Mouse (Mus musculus): ENCODE data around the gene Tor1b. TPM values are rescaled to one million over a fixed set of nuclear protein-coding genes. Genes with fewer than 3 reads are reported as not detected.
"Not testable (repeated sequence)": the region's sequence is repeated elsewhere in the genome, so short reads cannot be mapped to it uniquely, and the experiment has no call there.

Tor1b gene
- total RNA-seq, 2 experiments from 2014 or later, result 33.3 to 35.2 TPM

DNA sequence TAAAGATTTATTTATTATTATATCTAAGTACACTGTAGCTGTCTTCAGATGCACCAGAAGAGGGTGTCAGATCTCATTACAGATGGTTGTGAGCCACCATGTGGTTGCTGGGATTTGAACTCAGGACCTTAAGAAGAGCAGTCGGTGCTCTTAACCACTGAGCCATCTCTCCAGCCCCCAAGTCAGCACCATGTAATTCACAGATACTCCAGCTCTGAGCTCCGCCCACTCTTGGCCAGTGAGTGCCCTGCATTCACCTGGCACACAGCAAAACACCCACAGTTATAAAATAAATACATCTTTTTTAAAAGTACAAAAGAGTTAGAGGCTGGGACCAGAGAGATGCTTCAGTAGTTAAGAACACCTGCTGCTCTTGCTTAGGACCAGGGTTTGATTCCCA lies 21.9 kb upstream of the Tor1b start:
- not testable (repeated sequence) for DNase-seq (ENCODE audit: low spot score in 2 of 2)

DNA sequence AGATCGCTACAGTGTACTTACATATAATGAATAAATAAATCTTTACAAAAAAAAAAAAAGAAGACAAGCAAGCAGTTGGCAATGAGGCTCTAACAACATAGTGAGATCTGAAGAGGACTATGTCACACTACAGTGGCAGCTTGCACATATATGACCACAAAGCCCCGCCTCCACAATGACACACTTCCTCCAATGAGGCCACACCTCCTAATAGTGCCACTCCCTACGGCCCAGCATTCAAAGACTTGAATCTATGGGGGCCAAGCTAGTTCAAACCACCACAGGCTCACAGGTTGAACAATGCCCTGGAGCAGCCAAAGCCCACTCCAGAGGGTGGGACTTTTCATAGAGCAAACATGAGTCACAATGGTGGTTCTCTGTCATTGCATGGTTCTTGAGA lies 20.8 kb upstream of the Tor1b start:
- DNase-seq (ENCODE audit: low spot score in 2 of 2), result no peak

DNA sequence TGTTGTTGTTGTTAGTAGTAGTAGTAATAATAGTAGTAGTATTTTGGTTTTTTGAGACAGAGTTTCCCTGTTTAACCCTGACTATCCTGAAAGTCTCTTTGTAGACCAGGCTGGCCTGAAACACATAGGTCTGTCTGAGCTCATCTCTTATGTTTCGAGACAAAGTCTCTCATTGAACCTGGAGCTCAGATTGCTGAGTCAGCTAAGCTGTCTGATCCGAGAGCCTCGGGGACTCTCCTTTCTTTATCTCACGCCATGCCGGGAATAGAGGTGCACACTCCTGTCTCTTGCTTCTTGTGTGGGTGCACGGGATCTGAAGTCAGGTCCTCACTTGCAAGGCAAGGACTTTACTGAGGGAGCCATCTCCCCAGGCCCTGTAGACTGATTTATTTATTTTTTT lies 19.7 kb upstream of the Tor1b start:
- no peak for DNase-seq (ENCODE audit: low spot score in 2 of 2)

DNA sequence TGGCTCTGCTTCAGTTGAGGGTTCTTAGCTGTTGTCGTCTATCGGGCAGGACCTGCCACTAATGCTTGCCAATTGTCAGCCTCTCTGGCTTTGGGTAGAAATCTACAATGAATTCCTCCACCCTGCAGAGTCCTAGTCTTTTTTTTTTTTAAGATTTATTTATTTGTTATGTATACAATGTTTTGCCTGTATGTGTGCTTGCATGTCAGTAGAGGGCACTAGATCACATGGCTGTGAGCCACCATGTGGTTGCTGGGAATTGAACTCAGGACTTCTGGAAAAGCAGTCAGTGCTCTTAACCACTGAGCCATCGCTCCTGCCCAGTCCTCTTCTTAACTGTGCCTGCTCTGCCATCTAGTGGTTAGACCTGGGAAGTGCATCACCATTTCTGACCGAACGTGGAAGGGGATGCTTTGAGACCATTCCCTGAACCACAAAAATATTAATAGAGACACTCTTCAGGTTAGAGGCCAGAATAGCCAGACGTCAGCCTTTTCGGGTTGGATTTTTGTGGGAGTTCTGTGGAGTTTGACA lies 18.8 kb upstream of the Tor1b start:
- DNase-seq (ENCODE audit: low spot score in 2 of 2), result peak; percentile 83 to 87

DNA sequence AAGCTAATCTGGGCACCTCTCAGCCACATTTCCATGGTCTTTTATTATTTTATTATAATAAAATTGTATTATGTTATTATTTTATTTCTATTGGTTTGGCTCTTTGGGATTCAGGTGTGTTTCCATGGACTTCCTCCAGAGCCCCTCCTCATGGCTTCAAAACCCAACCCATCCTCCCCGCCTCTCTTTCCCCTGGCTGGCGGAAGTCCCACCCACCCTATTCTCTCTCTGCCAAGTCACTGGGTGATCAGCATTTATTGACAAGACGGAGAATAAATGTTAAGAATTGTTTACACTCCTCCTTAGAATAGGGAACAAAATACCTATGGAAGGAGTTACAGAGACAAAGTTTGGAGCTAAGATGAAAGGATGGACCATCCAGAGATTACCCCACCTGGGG lies 16.0 kb upstream of the Tor1b start:
- DNase-seq (ENCODE audit: low spot score in 2 of 2), result no peak

DNA sequence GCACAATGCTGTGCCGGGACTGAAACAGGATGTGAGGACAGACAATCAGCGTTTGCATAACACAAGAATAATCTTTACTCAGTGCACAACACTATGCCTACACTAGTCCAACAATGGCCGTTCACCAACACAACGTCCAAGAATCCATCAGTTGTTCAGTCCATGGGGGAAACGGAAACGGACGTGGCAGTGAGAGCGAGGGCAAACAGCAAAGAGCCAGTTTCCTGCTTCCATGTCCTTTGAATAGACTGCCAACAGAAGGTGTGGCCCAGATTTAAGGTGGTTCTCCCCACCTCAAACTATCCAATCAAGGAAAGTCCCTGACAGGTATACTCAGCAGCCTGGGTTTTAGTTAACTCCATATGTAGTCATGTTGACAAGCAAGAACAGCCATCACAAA lies 15.0 kb upstream of the Tor1b start:
- DNase-seq (ENCODE audit: low spot score in 2 of 2), result no peak

DNA sequence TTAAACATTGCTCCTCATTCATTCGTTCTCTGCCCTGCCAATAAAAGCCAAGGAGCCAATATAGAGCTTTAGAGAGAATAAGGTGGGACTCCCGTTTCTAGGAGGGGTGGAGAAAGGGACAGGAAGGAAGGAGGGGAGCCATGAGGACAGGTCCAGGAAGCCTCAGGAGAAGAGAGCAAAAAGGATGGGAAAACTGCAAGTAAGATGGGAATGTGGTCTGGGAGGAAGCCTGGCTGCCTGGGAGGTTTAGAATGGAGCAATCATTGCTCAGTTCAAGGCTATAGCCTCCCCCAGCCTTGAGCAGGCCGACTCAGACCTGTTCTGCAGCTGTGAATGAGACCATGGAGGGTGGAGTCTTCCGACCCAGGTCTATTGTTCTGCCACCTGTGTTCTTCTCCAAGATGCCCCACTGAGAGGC lies 14.2 kb upstream of the Tor1b start:
- no peak for DNase-seq (ENCODE audit: low spot score in 2 of 2)

DNA sequence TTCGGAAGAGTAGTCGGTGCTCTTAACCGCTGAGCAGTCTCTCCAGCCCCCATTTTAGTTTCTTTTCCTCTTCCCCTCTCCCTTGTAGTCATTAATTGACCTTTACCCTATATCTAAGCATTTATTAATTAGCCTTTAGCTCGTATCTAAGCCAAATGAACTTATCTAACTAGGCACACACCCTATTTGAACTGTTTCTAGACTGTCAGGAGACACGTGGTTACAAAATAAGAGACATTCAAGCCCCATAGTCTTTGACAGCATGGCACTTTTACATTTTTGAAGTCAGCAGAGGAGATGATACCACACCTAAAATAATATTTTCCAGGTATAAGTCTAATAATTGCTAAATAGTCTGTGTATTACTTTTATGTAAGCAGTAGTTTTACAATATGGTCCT lies 11.2 kb upstream of the Tor1b start:
- no peak for DNase-seq (ENCODE audit: low spot score in 2 of 2)

DNA sequence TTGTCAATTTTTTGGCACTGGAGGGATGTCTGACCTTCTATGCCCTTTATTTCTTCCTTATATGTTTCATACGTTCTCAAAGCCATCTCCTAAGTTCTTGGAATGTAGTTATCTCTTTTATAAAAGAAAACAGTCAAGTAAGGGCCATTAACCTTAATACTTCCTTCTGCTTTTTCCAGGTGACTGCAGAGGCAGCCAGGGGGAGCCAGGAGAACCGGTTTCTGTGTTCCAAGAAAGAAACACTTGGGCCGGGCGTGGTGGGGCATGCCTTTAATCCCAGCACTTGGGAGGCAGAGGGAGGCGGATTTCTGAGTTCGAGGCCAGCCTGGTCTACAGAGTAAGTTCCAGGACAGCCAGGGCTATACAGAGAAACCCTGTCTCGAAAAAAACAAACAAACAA lies 10.6 kb upstream of the Tor1b start:
- not testable (repeated sequence) for DNase-seq (ENCODE audit: low spot score in 2 of 2)

DNA sequence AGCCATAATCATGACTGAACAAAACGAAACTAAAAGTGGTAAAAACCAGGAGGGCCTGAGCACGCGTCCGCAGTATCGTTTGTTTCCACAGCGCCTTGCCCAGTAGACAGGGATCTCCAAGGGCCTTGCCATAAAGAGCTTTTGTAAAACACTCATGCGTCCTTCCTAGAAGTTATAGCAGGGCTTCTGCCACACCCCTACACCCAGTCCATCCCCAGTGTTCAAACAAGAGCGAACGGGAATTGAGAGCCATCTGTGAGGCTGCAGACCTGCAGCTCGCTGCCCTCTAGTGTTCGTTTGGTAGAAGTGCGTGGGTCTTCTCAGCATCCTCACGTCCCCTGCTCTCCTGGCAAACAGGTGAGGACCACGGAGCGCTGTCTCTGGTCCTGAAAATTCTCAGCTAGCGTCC lies 10.2 kb upstream of the Tor1b start:
- peak; percentile 47 to 68 for DNase-seq (ENCODE audit: low spot score in 2 of 2)

DNA sequence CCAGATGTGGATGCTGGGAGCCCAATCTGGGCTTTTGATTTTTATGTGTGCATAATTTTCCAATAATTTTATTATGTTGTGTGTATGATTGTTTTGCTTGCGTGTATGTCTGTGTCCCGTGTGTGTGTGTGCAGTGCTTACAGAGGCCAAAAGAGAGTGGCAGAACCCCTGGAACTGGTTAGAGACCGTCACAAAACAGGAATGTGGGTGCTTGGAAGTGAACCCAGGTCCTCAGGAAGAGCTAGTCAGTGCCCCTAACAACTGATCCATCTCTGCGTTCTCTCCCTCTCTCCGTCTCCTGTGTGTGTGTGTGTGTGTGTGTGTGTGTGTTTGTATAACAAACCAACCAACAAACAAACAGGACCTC lies 319 bp upstream of the Tor1b start:
- no peak for DNase-seq (ENCODE audit: low spot score in 2 of 2)

DNA sequence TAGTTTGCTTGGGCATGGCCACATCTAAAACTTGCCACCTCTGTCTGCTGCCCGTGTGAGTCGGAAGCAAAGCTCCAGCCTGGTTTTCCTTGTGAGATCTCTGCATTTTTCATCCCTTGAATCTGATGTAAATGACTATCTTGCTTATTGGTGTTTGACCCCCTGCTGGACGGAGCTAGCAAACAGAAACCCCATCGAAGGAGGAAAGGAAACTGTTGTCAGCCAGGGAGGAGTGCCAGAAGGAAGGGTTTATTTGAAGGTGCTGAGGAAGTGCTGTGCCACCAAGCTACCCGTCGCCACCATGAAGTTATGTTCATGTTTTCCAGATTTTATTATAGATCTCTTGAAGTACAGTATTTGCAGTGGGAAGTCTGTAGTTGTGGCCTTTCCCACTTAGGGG lies 2.0 kb downstream of the Tor1b start:
- no peak for DNase-seq (ENCODE audit: low spot score in 2 of 2)

DNA sequence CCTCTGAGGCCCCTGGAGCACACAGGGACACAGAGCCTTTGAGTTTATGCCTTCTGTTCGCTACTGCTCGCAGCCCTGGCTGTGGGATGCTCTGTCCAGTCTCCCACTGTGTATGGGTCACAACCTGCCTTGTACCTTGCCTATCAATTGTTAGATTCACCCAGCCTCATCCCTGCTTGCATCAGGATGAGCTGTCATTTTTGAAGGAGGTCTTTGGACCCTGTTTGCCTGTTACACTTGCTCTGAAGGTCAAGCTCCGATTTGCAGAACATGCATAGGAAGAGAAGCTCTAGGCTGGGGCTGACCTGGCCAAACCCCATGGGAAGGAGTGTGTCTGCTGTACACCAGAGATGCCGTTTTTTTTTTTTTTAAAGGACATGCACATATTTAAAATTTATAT lies 4.8 kb downstream of the Tor1b start:
- DNase-seq (ENCODE audit: low spot score in 2 of 2), result no peak

DNA sequence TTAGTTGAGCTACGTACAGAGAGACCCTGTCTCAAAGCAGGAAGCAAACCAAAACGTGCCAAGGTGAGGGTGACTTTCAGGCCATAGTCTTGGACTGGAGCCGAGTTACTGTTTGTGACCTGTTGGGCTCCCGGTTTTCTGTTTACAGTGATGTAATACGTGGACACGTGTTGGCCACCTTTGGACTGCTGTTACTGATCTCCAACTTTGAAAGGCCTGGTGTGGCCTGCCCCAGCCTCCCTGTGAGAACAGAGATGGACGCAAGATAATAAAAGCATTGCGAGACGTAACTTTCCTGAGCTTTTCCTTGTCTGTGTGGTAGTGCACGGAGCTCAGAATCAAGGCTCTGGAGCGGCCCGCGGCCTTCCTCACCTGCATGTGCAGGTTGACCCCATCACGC lies 6.0 kb downstream of the Tor1b start:
- DNase-seq (ENCODE audit: low spot score in 2 of 2), result no peak

DNA sequence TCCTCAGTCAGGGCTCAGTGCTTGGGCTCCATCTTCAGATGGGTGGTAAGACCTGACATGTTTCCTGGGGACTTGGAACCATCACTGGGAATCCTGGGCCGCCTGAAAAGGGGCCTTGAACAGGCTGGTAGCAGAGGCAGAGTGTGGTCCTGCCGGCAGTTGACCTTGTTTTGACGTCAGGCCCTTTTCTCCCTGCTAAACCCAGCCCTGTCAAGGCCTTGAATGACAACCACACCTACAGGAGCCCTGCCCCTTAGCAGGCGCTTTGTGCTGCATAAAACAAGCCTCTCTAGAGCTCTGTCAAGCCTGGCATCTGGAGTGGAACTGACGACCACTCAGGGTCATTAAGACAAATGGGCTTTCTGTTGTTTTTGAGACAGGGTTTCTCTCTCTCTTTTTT lies 7.1 kb downstream of the Tor1b start:
- no peak for DNase-seq (ENCODE audit: low spot score in 2 of 2)

DNA sequence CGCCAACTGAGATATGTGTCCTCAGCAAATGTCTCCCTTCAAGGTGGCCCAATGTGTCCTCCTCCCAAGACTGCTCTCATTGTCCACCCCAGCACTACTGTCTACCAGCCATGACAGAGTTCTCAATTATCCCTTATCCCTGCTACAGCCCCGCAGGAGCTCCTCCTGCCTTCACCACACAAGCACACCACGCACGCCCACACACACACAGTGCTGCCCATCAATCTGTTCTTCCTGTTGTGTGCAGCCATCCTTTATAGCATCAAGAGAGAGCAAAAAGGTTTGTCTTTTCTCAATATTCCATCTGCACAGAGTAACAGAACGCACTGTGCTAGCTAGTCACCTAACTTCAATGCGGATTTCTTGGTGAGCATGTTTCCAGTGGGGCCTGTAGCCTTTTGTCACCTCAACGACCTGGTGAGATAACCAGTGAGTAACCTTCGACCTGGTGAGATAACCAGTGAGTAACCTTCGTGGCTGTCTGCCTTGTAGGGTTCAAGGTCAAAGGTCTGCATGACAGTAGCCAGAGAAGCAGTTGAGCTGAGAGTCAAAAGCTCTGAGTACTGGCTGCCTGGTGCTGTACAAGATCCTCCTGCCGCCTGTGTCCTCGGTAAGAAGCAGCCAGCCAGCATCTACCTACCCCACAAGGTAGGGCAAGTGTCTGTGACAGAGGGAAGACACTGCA lies 10.0 kb downstream of the Tor1b start:
- DNase-seq (ENCODE audit: low spot score in 2 of 2), result no peak

DNA sequence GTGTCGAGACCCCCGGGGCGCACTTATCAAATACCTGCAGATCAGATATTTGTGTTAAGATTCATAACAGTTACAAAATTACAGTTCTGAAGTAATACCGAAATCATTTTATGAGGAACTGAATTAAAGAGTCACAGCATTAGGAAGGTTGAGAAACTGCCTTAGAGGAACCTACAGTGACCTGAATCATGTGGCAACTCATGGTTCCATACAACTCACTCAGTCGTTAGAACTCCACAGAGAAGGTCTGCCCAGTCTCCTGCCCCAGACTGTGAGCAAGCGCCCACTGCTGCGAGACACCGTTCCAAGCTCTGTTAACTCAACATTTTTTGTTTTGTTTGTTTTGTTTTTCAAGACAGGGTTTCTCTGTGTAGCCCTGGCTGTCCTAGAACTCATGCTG lies 12.9 kb downstream of the Tor1b start:
- no peak for DNase-seq (ENCODE audit: low spot score in 2 of 2)

DNA sequence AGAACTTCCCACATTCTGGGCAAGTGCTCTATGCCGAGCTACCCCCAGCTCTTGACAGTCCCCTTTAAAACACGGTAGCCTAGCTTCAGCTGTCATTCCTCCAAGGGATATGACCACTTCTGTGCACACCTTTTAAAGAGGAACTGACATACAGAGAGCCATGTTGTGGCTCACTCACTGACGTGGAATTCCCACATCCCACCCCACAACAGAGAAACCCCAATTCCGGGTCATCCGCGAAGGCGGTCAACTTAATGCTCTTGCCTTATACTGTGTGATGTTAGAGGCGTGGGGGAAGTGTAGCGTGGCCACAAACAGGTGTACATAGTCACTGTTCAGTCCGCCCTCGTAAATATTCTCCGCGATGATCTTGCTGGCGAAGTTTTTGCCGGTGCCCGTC lies 14.1 kb downstream of the Tor1b start:
- no peak for DNase-seq (ENCODE audit: low spot score in 2 of 2)

DNA sequence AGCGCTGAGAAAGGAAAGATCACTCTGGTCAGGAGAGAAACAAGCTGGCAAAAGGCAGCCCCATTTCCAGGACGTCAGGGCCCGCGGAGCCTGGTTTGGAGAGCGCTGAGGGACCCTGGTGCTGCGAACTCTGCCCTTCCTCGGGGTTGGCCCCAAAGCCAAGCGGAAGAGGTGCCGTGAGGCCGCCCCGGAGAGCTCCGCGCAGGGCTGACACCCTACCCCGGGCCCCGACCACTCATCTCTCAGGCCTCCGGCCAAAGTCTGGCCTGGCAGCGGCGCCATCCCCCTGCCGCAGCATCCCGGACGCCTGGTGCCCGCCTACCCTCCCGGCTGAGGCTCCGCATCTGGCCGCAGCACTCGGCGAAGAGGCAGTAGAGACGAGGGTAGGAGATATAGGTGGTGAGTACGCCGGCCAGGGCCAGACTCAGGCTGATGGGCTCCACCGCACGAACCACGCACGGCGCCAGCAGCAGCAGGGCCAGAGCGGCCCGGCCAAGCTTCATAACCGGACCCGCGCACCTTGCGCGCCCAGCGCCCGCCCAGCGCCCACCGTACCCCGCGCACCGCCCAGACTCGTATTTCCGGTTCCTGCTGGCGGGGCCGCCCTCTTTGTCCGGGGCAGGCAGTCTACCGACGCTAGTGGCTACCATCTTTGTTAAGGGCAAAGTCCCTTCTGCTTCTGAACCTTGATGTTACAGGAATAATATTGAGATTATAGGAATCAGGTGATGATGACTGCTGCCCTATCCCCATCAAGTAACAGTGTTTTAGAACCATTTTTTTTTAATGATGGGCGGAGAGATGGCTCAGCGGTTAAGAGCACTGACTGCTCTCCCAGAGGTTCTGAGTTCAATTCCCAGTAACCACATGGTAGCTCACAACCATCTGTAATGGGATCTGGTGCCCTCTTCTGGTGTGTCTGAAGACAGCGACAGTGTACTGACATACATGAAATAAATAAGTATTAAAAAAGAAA lies 14.9 kb downstream of the Tor1b start, which contains the start of gene Tor1a:
Gene Tor1a (minus strand): TSS at position 582 of the 976 bp plus-strand sequence.
- peak; percentile 88 to 94 for DNase-seq (ENCODE audit: low spot score in 2 of 2)

DNA sequence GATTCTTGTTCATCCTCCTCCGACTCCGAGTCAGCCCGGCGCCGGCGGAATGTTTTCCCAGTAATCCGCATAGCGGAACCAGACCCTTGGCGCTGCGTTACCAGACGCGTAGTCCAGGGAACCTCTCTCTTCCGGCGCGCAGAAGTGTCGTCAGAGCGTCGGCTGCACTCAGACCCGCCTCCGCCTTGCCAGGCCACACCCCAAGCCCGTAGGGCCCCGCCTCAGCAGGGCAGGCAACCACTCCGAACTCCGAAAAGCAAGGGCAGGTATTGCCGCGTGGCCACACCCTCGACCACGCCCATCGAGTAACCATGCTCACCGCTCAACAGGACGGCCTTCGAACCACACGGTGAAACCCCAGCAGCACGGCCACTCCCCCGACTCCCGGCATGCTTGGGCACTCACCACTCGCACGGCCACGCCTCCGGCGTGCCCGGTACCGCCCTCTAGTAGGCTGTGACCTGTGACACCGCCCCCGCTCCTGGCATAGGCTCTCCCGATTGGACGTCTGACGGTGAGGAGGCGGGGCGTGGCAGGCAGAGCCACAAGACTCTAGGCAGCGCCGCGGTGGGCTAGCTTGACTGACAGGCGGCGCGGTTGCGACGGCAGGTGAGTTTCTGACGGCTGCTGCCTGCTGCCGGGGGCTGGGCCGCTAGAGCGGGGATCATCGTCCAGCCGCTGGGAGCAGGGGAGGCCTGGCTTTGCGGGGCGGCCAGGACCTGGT lies 29.2 kb downstream of the Tor1b start, which contains the start of the genes BC005624 and Usp20:
Gene BC005624 (minus strand): TSS at position 412 of the 724 bp plus-strand sequence.
Gene Usp20 (plus strand): TSS at position 490 of the 724 bp plus-strand sequence.
- peak; percentile 98 to 99 for DNase-seq (ENCODE audit: low spot score in 2 of 2)

DNA sequence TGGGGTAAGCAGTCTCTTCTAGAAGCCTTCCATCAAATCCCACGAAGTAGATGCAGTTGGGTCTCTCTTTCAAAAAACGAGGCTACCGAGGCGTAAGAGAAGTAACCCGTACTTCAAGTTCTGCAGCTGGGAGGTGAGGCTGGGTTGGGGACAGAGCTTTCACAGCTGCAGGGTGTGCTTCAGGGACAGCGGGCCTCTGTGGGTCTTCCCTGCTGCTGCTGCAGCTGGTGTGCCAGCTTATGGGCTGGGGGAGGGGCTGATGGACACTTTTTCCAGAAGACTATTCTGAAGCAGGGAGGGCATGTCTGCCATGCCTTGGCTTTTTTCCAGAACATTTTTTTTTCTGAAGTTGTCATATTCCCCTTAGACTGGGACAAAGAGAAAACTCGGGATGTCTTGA lies 30.3 kb downstream of the Tor1b start:
- DNase-seq (ENCODE audit: low spot score in 2 of 2), result no peak
